In the genomic region with DNA sequence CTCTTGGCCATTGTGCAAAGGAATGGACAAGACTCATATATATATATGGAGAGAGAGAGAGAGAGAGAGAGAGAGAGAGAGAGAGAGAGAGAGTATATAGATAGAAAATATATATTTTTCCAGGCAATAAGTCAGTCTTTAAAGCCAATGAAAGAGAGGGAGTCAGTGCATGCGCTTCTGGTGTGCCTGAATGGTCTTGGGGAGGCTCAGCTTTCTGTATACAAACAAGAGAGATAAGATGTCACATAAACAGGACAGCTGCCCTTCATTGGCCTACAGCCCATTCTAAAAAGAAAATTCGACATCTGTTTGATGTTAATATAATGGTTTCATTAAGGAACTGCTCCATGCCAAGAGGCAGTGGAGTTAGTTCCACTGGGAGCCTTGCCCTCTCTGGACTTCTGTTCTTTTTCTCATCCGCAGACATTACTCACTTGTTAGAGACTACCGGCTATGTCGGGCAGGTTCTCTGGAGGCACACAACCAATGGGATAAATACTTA, we compare ENCODE assay signal across 24 mouse cellular contexts.
DNase-seq lines count a peak whose midpoint lies in the region; ATAC-seq and TF ChIP-seq lines count a peak whose summit lies in the region.
"Had no signal": no experiment of that assay in that cellular context is flagged by ENCODE, and none has a peak within 500 bp of the region (broad histone marks: within the 10 kb centered on the region; RNA-seq: fewer than 3 reads in every experiment).

No protein-coding gene starts in this region.

- WGBS in embryonic facial prominence, embryonic 11.5 days: 63% methylated on average over 5 of the region's 5 CpGs
- 73% methylated on average over 5 of the region's 5 CpGs for WGBS in embryonic facial prominence, embryonic 10.5 days
- 40% methylated on average over 5 of the region's 5 CpGs for WGBS in lung, embryonic 15.5 days
- WGBS in lung, adult 2 months: 67% methylated on average over 5 of the region's 5 CpGs

- H3K4me1 ChIP-seq in embryonic facial prominence, embryonic 11.5 days (ENCODE audit: control insufficient read depth, insufficient read depth, low read length): 0 out of 2 replicates have a peak, but pooled peaks cover 4% of the 10 kb centered on the region
- H3K4me1 ChIP-seq in embryonic facial prominence, embryonic 10.5 days: peaks cover 16% of the 10 kb centered on the region
- peaks cover 18% of the 10 kb centered on the region for H3K4me1 ChIP-seq in lung, embryonic 15.5 days
- H3K4me1 ChIP-seq in lung, adult 2 months (ENCODE audit: control insufficient read depth, insufficient read depth, low read length): no peaks in the 10 kb centered on the region
- H3K4me1 ChIP-seq: forebrain, embryonic 13.5 days had no signal

- H3K27ac ChIP-seq in embryonic facial prominence, embryonic 11.5 days (replicated peaks; ENCODE audit: low read depth, low read length): no peak overlapping the region
- no peak overlapping the region for H3K27ac ChIP-seq in embryonic facial prominence, embryonic 10.5 days (replicated peaks)
- 0 out of 2 replicates have a peak overlapping the region, but pooled peaks have one; percentile 31 for H3K27ac ChIP-seq in lung, embryonic 15.5 days
- H3K27ac ChIP-seq: forebrain, embryonic 10.5 days; forebrain, embryonic 13.5 days; heart, adult 2 months; heart, embryonic 10.5 days; heart, embryonic 13.5 days; hindbrain, embryonic 14.5 days had no signal

- no peak for TF ChIP-seq CTCF in lung, adult 2 months (IDR thresholded peaks at IDR 0.05; ENCODE audit: insufficient read depth, low read length)

- no peak for ATAC-seq in embryonic facial prominence, embryonic 11.5 days (replicated peaks; ENCODE audit: insufficient number of reproducible peaks, low FRiP score, low TSS enrichment, low read depth)
- peak; percentile 83; the same call in 1 of the 2 replicates for ATAC-seq in lung, embryonic 15.5 days (ENCODE audit: borderline replicate concordance, extremely low read depth, low FRiP score, low TSS enrichment)
- ATAC-seq: forebrain, embryonic 13.5 days; forebrain, embryonic 16.5 days had no signal

- no peaks in the 10 kb centered on the region for H3K9me3 ChIP-seq in embryonic facial prominence, embryonic 11.5 days (replicated peaks; ENCODE audit: control insufficient read depth, low read length)
- H3K9me3 ChIP-seq in embryonic facial prominence, embryonic 10.5 days: no peaks in the 10 kb centered on the region
- no peaks in the 10 kb centered on the region for H3K9me3 ChIP-seq in lung, embryonic 15.5 days
- H3K9me3 ChIP-seq: forebrain, embryonic 10.5 days; forebrain, embryonic 13.5 days; heart, embryonic 10.5 days; heart, embryonic 13.5 days had no signal

- no peak for TF ChIP-seq POLR2A in lung, adult 2 months (IDR thresholded peaks at IDR 0.05; ENCODE audit: borderline replicate concordance, extremely low read depth, low read depth, low read length)

- H3K9ac ChIP-seq in embryonic facial prominence, embryonic 11.5 days (replicated peaks; ENCODE audit: low read length): no peak overlapping the region
- H3K9ac ChIP-seq in lung, embryonic 15.5 days: no peak overlapping the region
- H3K9ac ChIP-seq: forebrain, embryonic 13.5 days; heart, embryonic 13.5 days; hindbrain, embryonic 14.5 days had no signal

- no peak overlapping the region for H3K4me3 ChIP-seq in embryonic facial prominence, embryonic 11.5 days (ENCODE audit: low read depth, low read length)
- H3K4me3 ChIP-seq in embryonic facial prominence, embryonic 10.5 days: no peak overlapping the region
- H3K4me3 ChIP-seq in lung, embryonic 15.5 days: no peak overlapping the region
- no peak overlapping the region for H3K4me3 ChIP-seq in lung, adult 2 months (replicated peaks; ENCODE audit: extremely low read depth, low read depth, low read length)
- H3K4me3 ChIP-seq: forebrain, embryonic 10.5 days; forebrain, embryonic 13.5 days; heart, adult 2 months; heart, embryonic 10.5 days; heart, embryonic 13.5 days had no signal

- H3K36me3 ChIP-seq in embryonic facial prominence, embryonic 11.5 days (replicated peaks; ENCODE audit: control insufficient read depth, insufficient read depth, low read depth, low read length): no peaks in the 10 kb centered on the region
- H3K36me3 ChIP-seq in embryonic facial prominence, embryonic 10.5 days (replicated peaks): no peaks in the 10 kb centered on the region
- no peaks in the 10 kb centered on the region for H3K36me3 ChIP-seq in lung, embryonic 15.5 days
- H3K36me3 ChIP-seq: forebrain, embryonic 10.5 days; heart, embryonic 10.5 days; heart, embryonic 13.5 days had no signal

- DNase-seq in embryonic facial prominence, embryonic 11.5 days (ENCODE audit: low spot score): peak; percentile 6
- no peak for DNase-seq in embryonic facial prominence, embryonic 10.5 days (ENCODE audit: low spot score)
- no peak for DNase-seq in lung, postnatal 36 days
- DNase-seq in lung, postnatal 10 days: peak; percentile 19
- no peak for DNase-seq in lung, adult 2 months
- DNase-seq in spleen, adult 18-20 months: no peak
- DNase-seq: adrenal gland, adult 2 months; adrenal gland, postnatal 14 days; cerebellum, adult 11 months; cerebellum, adult 2 months; cerebellum, adult 9-11 months; cerebellum, postnatal 25 days; gastrocnemius, postnatal 10 days; gastrocnemius, postnatal 36 days; heart, adult 2 months; heart, postnatal 14 days; heart, postnatal 4 days had no signal

- H3K4me2 ChIP-seq in embryonic facial prominence, embryonic 11.5 days (ENCODE audit: low read depth, low read length): no peak overlapping the region
- H3K4me2 ChIP-seq in lung, embryonic 15.5 days: no peak overlapping the region
- H3K4me2 ChIP-seq: forebrain, embryonic 13.5 days; heart, embryonic 13.5 days; hindbrain, embryonic 14.5 days had no signal

- H3K27me3 ChIP-seq in embryonic facial prominence, embryonic 11.5 days (ENCODE audit: control insufficient read depth, insufficient read depth, low read length): no peaks in the 10 kb centered on the region
- H3K27me3 ChIP-seq in embryonic facial prominence, embryonic 10.5 days (replicated peaks; ENCODE audit: low read depth, poor library complexity, severe bottlenecking): no peaks in the 10 kb centered on the region
- no peaks in the 10 kb centered on the region for H3K27me3 ChIP-seq in lung, embryonic 15.5 days
- H3K27me3 ChIP-seq: forebrain, embryonic 13.5 days; heart, embryonic 13.5 days had no signal

Comparison
In these comparisons a context has a peak if more than half of its experiments do, and no peak if none do; other contexts are left out.
1. DNase-seq: peak in embryonic facial prominence, embryonic 11.5 days (single experiment) and lung, postnatal 10 days (single experiment); none in embryonic facial prominence, embryonic 10.5 days (single experiment), lung, postnatal 36 days (single experiment), lung, adult 2 months (single experiment) and spleen, adult 18-20 months (0 of 2).